Comparison of ENCODE assay signal across 7 mouse cellular contexts in genomic region chr2:106694567-106694885, GRCm38 (mm10). TPM values are rescaled to one million over a fixed set of nuclear protein-coding genes. Genes with fewer than 3 reads are reported as not detected.
DNase-seq lines count a peak whose midpoint lies in the region; ATAC-seq and TF ChIP-seq lines count a peak whose summit lies in the region.

No protein-coding gene starts in this region.

- peak overlapping the region; percentile 95 for H3K4me3 ChIP-seq in lung, embryonic 15.5 days
- H3K4me3 ChIP-seq in forebrain, embryonic 15.5 days = peak overlapping the region; percentile 92
- peak overlapping the region; percentile 85 for H3K4me3 ChIP-seq in limb, embryonic 12.5 days (replicated peaks)
- H3K4me3 ChIP-seq in small intestine, adult 2 months (ENCODE audit: low read depth, low read length) = peak overlapping the region; percentile 77

- no peak for DNase-seq in lung, postnatal 4 days
- DNase-seq in natural killer cell, adult 2 months (ENCODE audit: low spot score in 2 of 2) = no peak
- DNase-seq in left cerebral cortex, postnatal 25 days (ENCODE audit: low spot score in 2 of 2) = no peak

- no peak for ATAC-seq in lung, embryonic 15.5 days (ENCODE audit: borderline replicate concordance, extremely low read depth, low FRiP score, low TSS enrichment)
- no peak for ATAC-seq in forebrain, embryonic 15.5 days (replicated peaks)
- ATAC-seq in limb, embryonic 12.5 days (ENCODE audit: insufficient number of reproducible peaks, insufficient read depth, low FRiP score, low TSS enrichment, low read depth) = no peak

- H3K36me3 ChIP-seq in lung, embryonic 15.5 days = no peaks in the 10 kb centered on the region
- H3K36me3 ChIP-seq in forebrain, embryonic 15.5 days = no peaks in the 10 kb centered on the region
- peaks cover 4% of the 10 kb centered on the region for H3K36me3 ChIP-seq in limb, embryonic 12.5 days
- no peaks in the 10 kb centered on the region for H3K36me3 ChIP-seq in small intestine, adult 2 months (ENCODE audit: control insufficient read depth, insufficient read depth, low read length)

- peak overlapping the region; percentile 100 for H3K4me2 ChIP-seq in lung, embryonic 15.5 days
- peak overlapping the region; percentile 87 for H3K4me2 ChIP-seq in forebrain, embryonic 15.5 days (replicated peaks)
- H3K4me2 ChIP-seq in limb, embryonic 12.5 days = peak overlapping the region; percentile 95

- H3K4me1 ChIP-seq in lung, embryonic 15.5 days = peaks cover 39% of the 10 kb centered on the region
- peaks cover 55% of the 10 kb centered on the region for H3K4me1 ChIP-seq in forebrain, embryonic 15.5 days
- peaks cover 29% of the 10 kb centered on the region for H3K4me1 ChIP-seq in limb, embryonic 12.5 days (replicated peaks)
- H3K4me1 ChIP-seq in small intestine, adult 2 months (ENCODE audit: control insufficient read depth, insufficient read depth, insufficient read length, low read length) = no peaks in the 10 kb centered on the region

- no peak for TF ChIP-seq POLR2A in small intestine, adult 2 months (IDR thresholded peaks at IDR 0.05; ENCODE audit: low read depth, low read length)

- TF ChIP-seq CTCF in small intestine, adult 2 months (IDR thresholded peaks at IDR 0.05; ENCODE audit: extremely low read depth, insufficient read length, insufficient replicate concordance, low read depth, low read length) = no peak

- intact Hi-C loops in left cerebral cortex, postnatal 25 days (cut with DNase I) = loop anchor here (2.0 to 5.0 kb wide), 5 partner anchors 24 to 264 kb away; no protein-coding TSS in a partner anchor

- H3K27me3 ChIP-seq in lung, embryonic 15.5 days = no peaks in the 10 kb centered on the region
- no peaks in the 10 kb centered on the region for H3K27me3 ChIP-seq in forebrain, embryonic 15.5 days
- 0 out of 2 replicates have a peak, but pooled peaks cover 5% of the 10 kb centered on the region for H3K27me3 ChIP-seq in limb, embryonic 12.5 days
- peaks cover 25% of the 10 kb centered on the region for H3K27me3 ChIP-seq in small intestine, adult 2 months (ENCODE audit: control insufficient read depth, insufficient read depth, low read length)

- WGBS in lung, embryonic 15.5 days = under 1% methylated on average over 10 of the region's 10 CpGs
- WGBS in forebrain, embryonic 15.5 days = 0% methylated on average over 10 of the region's 10 CpGs
- 0% methylated on average over 10 of the region's 10 CpGs for WGBS in limb, embryonic 12.5 days
- WGBS in small intestine, adult 2 months = 3% methylated on average over 10 of the region's 10 CpGs

- H3K9ac ChIP-seq in lung, embryonic 15.5 days = peak overlapping the region; percentile 83
- H3K9ac ChIP-seq in forebrain, embryonic 15.5 days (replicated peaks) = peak overlapping the region; percentile 100
- peak overlapping the region; percentile 98 for H3K9ac ChIP-seq in limb, embryonic 12.5 days (replicated peaks)

- no peaks in the 10 kb centered on the region for H3K9me3 ChIP-seq in lung, embryonic 15.5 days
- H3K9me3 ChIP-seq in forebrain, embryonic 15.5 days = no peaks in the 10 kb centered on the region
- H3K9me3 ChIP-seq in limb, embryonic 12.5 days = no peaks in the 10 kb centered on the region

- H3K27ac ChIP-seq in lung, embryonic 15.5 days = peak overlapping the region; percentile 92
- peak overlapping the region; percentile 100 for H3K27ac ChIP-seq in forebrain, embryonic 15.5 days (replicated peaks)
- H3K27ac ChIP-seq in limb, embryonic 12.5 days = peak overlapping the region; percentile 99
- H3K27ac ChIP-seq in small intestine, adult 2 months (ENCODE audit: insufficient read depth, low read depth, low read length) = no peak overlapping the region

RNA-seq across cellular contexts. Expression of gene Mpped2, which starts 1.5 kb away (rescaled TPM):
- polyA plus RNA-seq in lung, embryonic 15.5 days (2015; fragmentation: Nextera tagmentation; extraction: Ambion mirVana) = 27.2 and 30.6 TPM in 2 replicates
- 212 and 221 TPM in 2 replicates for polyA plus RNA-seq in forebrain, embryonic 15.5 days (2015; fragmentation: Nextera tagmentation; extraction: Ambion mirVana)
- 121 and 134 TPM in 2 replicates for polyA plus RNA-seq in limb, embryonic 12.5 days (2016; fragmentation: Nextera tagmentation; extraction: Ambion mirVana)
- 0.34 and 0.39 TPM in 2 replicates for polyA plus RNA-seq in small intestine, adult 2 months (2012; rRNA removed)
- 10 to 100 TPM; 30.6 to 34.6 TPM for total RNA-seq in left cerebral cortex, postnatal 25 days (2021)

Comparison
In these comparisons a context has a peak if more than half of its experiments do, and no peak if none do; other contexts are left out.
1. RNA of gene Mpped2, which starts 1.5 kb away (polyA plus RNA-seq): 212 to 221 TPM in forebrain, embryonic 15.5 days, 121 to 134 TPM in limb, embryonic 12.5 days and 27.2 to 30.6 TPM in lung, embryonic 15.5 days; 0.34 to 0.39 TPM in small intestine, adult 2 months; every median in the first group is over 10 times any median in the second.
2. Peak in every context shown above with its lines, with median percentiles within 50 percentile points of each other: H3K4me2 ChIP-seq, H3K4me3 ChIP-seq and H3K9ac ChIP-seq.